Comparison of ENCODE assay signal across 23 mouse cellular contexts in genomic region chr16:33461416-33461815, GRCm38 (mm10). TPM values are rescaled to one million over a fixed set of nuclear protein-coding genes. Genes with fewer than 3 reads are reported as not detected.
A peak's percentile ranks its signal among the peaks of the same experiment; 100 is the strongest.
DNase-seq lines count a peak whose midpoint lies in the region; ATAC-seq and TF ChIP-seq lines count a peak whose summit lies in the region.
"Had no signal": no experiment of that assay in that cellular context is flagged by ENCODE, and none has a peak within 500 bp of the region (broad histone marks: within the 10 kb centered on the region; RNA-seq: fewer than 3 reads in every experiment).

No protein-coding gene starts in this region.

- peaks cover 15% of the 10 kb centered on the region for H3K4me1 ChIP-seq in hindbrain, embryonic 12.5 days
- H3K4me1 ChIP-seq: embryonic facial prominence, embryonic 10.5 days; forebrain, embryonic 10.5 days; hindbrain, embryonic 10.5 days; liver, embryonic 13.5 days had no signal

- no peak overlapping the region for H3K9ac ChIP-seq in hindbrain, embryonic 12.5 days
- H3K9ac ChIP-seq: liver, embryonic 13.5 days; lung, embryonic 15.5 days; neural tube, embryonic 12.5 days had no signal

- H3K27ac ChIP-seq in layer of hippocampus, adult 2 months = peak overlapping the region; percentile 28; the same call in 1 of the 2 replicates
- no peak overlapping the region for H3K27ac ChIP-seq in hindbrain, embryonic 12.5 days
- H3K27ac ChIP-seq: embryonic facial prominence, embryonic 10.5 days; forebrain, embryonic 10.5 days; hindbrain, embryonic 10.5 days; liver, embryonic 13.5 days; lung, embryonic 15.5 days; neural tube, embryonic 12.5 days had no signal

- H3K9me3 ChIP-seq in hindbrain, embryonic 12.5 days (replicated peaks) = no peaks in the 10 kb centered on the region
- H3K9me3 ChIP-seq: hindbrain, embryonic 10.5 days; liver, embryonic 13.5 days; lung, embryonic 15.5 days; megakaryocyte, embryonic 14.5 days; neural tube, embryonic 12.5 days had no signal

- H3K36me3 ChIP-seq in hindbrain, embryonic 12.5 days = peaks cover 13% of the 10 kb centered on the region

- H3K27me3 ChIP-seq in hindbrain, embryonic 12.5 days = no peaks in the 10 kb centered on the region
- H3K27me3 ChIP-seq: liver, embryonic 13.5 days; lung, embryonic 15.5 days; megakaryocyte, embryonic 14.5 days; neural tube, embryonic 12.5 days had no signal

- 82% methylated on average over 3 of the region's 3 CpGs for WGBS in hindbrain, embryonic 12.5 days

- peak; percentile 11 for DNase-seq in gastrocnemius, postnatal 25 days
- no peak for DNase-seq in gastrocnemius, postnatal 4 days (ENCODE audit: low spot score in 2 of 2)
- DNase-seq in layer of hippocampus, adult 2 months (ENCODE audit: low spot score in 2 of 2) = peak in 1 of 2 experiments; percentile 5
- no peak for DNase-seq in layer of hippocampus, postnatal 36 days
- DNase-seq in 3T3-L1 (ENCODE audit: low read depth, low spot score) (peak; percentile 37), NIH3T3 (ENCODE audit: low read depth) (peak; percentile 59)
- DNase-seq: cerebellum, adult 11 months; cerebellum, adult 9-11 months; gastrocnemius, postnatal 36 days; kidney, postnatal 36 days; liver, embryonic 13.5 days; midbrain, embryonic 14.5 days; right cerebral cortex, postnatal 14 days; spleen, adult 18-20 months had no signal

- no peak for TF ChIP-seq CTCF in layer of hippocampus, adult 2 months (conservative IDR thresholded peaks at IDR 0.05)

- no peak overlapping the region for H3K4me3 ChIP-seq in layer of hippocampus, adult 2 months
- H3K4me3 ChIP-seq in hindbrain, embryonic 12.5 days = no peak overlapping the region
- H3K4me3 ChIP-seq: embryonic facial prominence, embryonic 10.5 days; forebrain, embryonic 10.5 days; hindbrain, embryonic 10.5 days; liver, embryonic 13.5 days; lung, embryonic 15.5 days; megakaryocyte, embryonic 14.5 days; neural tube, embryonic 12.5 days had no signal

- no peak overlapping the region for H3K4me2 ChIP-seq in hindbrain, embryonic 12.5 days (replicated peaks)
- H3K4me2 ChIP-seq: liver, embryonic 13.5 days; lung, embryonic 15.5 days; neural tube, embryonic 12.5 days had no signal

- ATAC-seq in hindbrain, embryonic 12.5 days (ENCODE audit: low FRiP score) = no peak
- ATAC-seq: forebrain, embryonic 16.5 days; intestine, postnatal 0 days had no signal

RNA-seq across cellular contexts. Expression of gene Slc12a8, which starts 55.7 kb away (rescaled TPM):
- under 1 TPM in 1 of 2 experiments, not detected in 1; 0.28 TPM for total RNA-seq in gastrocnemius, postnatal 25 days (2021)
- under 1 TPM; 0.52 TPM for total RNA-seq in gastrocnemius, postnatal 4 days (2021)
- total RNA-seq in layer of hippocampus, adult 2 months (2021) = under 1 TPM; 0.64 to 0.71 TPM
- total RNA-seq in layer of hippocampus, postnatal 36 days (2021) = under 1 TPM; 0.37 to 0.88 TPM
- 0.65 and 0.99 TPM in 2 replicates for polyA plus RNA-seq in hindbrain, embryonic 12.5 days (2016; fragmentation: Nextera tagmentation; extraction: Ambion mirVana)

Comparison
In these comparisons a context has a peak if more than half of its experiments do, and no peak if none do; other contexts are left out.
1. DNase-seq: peak in gastrocnemius, postnatal 25 days (single experiment), 3T3-L1 (single experiment) and NIH3T3 (single experiment); none in gastrocnemius, postnatal 4 days (0 of 2) and layer of hippocampus, postnatal 36 days (0 of 2).